Mouse (Mus musculus): ENCODE measurements at regions not wholly inside any gene's neighbourhood (a gene's known extent, or its start where the extent isn't known, plus 50 kb on each side); places are given as distances from the start of the nearest gene placed in this dataset.

GRCm38 (mm10) chr10:96504340-96504739 lies 112.5 kb upstream of the Btg1 start:
- DNase-seq, result no peak

- no peak for DNase-seq
Observed at GRCm38 (mm10) chr10:96515164-96515922, 101.5 kb upstream of the Btg1 start.

GRCm38 (mm10) chr10:96515923-96516258 lies 100.9 kb upstream of the Btg1 start:
- no peak for DNase-seq

DNA sequence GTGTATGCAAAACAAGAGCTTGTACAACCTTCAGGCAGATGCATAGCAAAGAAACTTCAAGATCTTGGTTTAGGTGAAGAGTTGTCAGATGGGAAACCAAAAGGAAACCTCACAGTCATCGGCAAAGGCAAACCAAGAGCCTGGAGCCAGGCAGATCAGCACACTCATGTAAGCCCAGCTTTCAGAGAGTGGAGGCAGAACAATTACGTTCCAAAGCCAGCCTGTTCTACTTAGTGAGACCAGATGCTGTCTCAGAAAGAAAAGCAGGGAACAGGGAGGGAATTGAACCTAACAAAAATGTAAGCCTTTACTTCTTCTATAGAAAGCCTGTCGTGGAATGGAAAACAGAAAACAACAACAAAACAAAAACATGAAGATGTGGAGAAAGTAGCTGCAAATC lies 97.4 kb upstream of the Btg1 start:
- DNase-seq, result no peak

- DNase-seq, result no peak
Observed at GRCm38 (mm10) chr10:96520995-96521760, 95.6 kb upstream of the Btg1 start.

- DNase-seq, result no peak
Observed at GRCm38 (mm10) chr10:96523967-96524801, 92.6 kb upstream of the Btg1 start.

- no peak for DNase-seq
Observed at GRCm38 (mm10) chr10:96527864-96528263, 88.9 kb upstream of the Btg1 start.

- DNase-seq, result no peak
Observed at GRCm38 (mm10) chr10:96534547-96535124, 82.2 kb upstream of the Btg1 start.

DNA sequence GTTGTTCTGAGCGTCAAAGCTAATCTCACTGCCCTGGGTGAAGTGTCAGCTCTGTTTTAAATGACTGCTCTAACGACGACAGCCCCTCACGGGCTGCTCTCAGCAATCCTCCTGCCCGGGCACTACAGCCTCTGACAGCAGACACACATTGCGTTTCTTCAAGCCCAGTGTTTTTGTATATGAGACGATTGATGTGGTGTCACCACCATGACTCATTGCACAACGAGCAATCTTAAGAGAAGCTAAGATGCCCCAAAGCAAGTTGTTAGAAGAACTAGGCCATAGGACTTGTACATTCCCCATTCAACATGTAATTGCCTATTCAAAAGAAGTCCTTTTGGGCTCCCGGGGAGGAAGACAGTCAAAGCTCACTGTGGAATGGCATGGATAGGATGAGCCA lies 81.3 kb upstream of the Btg1 start:
- no peak for DNase-seq

- no peak for DNase-seq
Observed at GRCm38 (mm10) chr10:96540828-96541227, 76.0 kb upstream of the Btg1 start.

DNA sequence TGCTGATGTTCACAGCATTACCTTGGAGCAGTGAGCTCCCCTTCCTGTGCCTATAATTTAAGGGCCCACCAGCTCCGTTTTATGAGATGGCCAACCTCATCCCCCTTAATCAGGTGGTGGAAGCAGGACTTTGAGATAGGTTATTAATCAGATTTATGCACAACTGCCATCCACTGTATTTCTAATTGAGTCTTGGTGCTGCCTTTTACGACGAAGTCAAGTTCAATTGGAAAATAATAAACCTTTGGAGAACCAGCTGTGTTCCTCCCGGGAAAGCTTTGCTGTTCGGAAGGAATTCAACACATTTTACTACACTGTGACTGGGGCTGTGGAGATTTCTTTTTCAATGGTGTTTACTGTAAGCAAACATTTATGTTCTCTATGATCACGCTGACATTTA lies 71.5 kb upstream of the Btg1 start:
- no peak for DNase-seq

DNA sequence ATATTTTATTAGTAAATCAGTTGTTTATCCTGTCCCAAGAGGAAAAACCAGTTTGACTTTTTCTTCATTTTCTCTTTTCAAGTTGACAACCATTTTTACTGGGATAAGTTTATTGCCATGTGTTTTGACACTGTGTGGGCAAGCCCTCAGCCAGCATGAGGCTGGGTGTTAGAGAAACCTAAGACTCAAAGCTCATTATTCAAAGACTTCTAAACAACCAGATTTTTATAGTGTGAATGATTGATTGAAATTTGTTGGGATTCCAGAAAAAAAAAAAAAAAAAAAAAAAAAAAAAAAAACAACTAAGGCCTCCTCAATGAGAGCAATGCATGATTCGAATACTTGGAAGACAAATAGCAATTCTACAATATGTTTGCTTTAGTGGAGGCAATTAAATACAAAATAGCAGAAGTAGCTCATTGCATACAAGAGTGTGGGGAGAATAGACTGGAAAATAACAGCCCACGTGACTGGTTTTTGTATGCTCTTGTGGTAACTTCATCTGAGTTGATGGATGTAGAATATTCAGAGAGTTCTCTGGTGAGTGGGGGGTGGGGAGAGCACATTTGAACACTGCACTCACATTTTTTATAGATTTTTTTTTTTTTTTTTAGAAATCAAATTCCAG lies 70.9 kb upstream of the Btg1 start:
- no peak for DNase-seq

GRCm38 (mm10) chr10:96549651-96550050 lies 67.2 kb upstream of the Btg1 start:
- DNase-seq, result no peak

DNA sequence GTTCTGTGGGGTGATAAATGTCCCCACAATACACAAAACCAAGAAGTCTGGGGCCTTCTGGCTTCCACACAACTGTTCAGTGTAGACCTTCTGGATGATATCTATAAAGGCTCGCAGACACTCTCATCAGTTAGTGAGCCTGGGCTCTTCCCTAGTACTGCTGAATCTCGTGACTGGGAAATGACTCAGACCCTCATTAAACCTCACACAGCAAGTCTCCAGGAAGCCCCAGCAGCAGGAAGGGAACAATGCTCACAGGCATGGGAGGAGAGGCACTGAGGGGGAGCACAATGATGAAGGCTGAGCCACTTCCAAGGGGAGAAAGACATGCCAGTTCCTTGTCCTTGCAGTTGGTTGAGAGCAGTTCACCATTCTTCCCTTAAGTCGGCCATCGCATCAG lies 66.5 kb upstream of the Btg1 start:
- no peak for DNase-seq

- no peak for DNase-seq
Observed at GRCm38 (mm10) chr10:96557336-96557735, 59.5 kb upstream of the Btg1 start.

GRCm38 (mm10) chr10:96565343-96565742 lies 51.5 kb upstream of the Btg1 start:
- no peak for DNase-seq
